Comparison of ENCODE assay signal across 9 mouse cellular contexts in the genomic region with DNA sequence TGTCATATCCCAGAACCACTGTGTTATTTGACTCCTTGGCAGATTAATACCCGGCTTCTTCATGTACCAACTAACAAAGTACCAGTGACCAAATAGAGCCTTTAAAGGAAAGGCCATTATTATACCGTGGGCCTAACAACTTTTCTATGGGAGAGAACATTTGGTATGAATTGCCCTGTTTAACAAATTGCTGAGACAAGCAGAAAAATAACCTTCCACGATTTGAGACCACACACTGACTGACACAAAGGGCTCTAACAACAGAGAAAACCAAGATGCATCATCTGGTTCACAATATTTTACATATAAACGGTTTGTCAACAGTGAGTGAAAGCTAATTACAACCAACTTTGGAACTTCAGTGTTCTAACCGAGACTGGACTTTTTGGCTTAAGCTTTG. TPM values are rescaled to one million over a fixed set of nuclear protein-coding genes. Genes with fewer than 3 reads are reported as not detected.
A peak's percentile ranks its signal among the peaks of the same experiment; 100 is the strongest.
DNase-seq lines count a peak whose midpoint lies in the region; ATAC-seq and TF ChIP-seq lines count a peak whose summit lies in the region.
"Had no signal": no experiment of that assay in that cellular context is flagged by ENCODE, and none has a peak within 500 bp of the region (broad histone marks: within the 10 kb centered on the region; RNA-seq: fewer than 3 reads in every experiment).

No protein-coding gene starts in this region.

- intact Hi-C loops in heart, adult 2 months (cut with DNase I) = loop anchor here (2.0 to 5.0 kb wide), 2 partner anchors 29 to 69 kb away; a partner anchor contains a TSS

- no peak for TF ChIP-seq EP300 in heart, adult 2 months (IDR thresholded peaks at IDR 0.05; ENCODE audit: insufficient read depth, low read depth, low read length)

- peak overlapping the region; percentile 92; the same call in 1 of the 2 replicates for H3K27ac ChIP-seq in heart, adult 2 months
- peak overlapping the region; percentile 95; the same call in 1 of the 2 replicates for H3K27ac ChIP-seq in forebrain, embryonic 10.5 days
- no peak overlapping the region for H3K27ac ChIP-seq in liver, embryonic 13.5 days

- TF ChIP-seq CTCF in heart, adult 2 months (IDR thresholded peaks at IDR 0.05) = no peak
- TF ChIP-seq CTCF in C2C12 (IDR thresholded peaks at IDR 0.05; ENCODE audit: control insufficient read depth, insufficient read depth, insufficient read length) = no peak

- H3ac ChIP-seq in C2C12 (ENCODE audit: control insufficient read depth, insufficient read length, low read depth) = no peak overlapping the region

- H3K79me3 ChIP-seq in C2C12 (ENCODE audit: low read depth) = peaks cover 20% of the 10 kb centered on the region

- H3K9me3 ChIP-seq in forebrain, embryonic 10.5 days = no peaks in the 10 kb centered on the region
- H3K9me3 ChIP-seq in liver, embryonic 13.5 days (replicated peaks) = no peaks in the 10 kb centered on the region

- peaks cover 4% of the 10 kb centered on the region for H3K36me3 ChIP-seq in heart, adult 2 months (ENCODE audit: control insufficient read depth, insufficient read depth, low read length)
- H3K36me3 ChIP-seq in C2C12 (ENCODE audit: control insufficient read depth, insufficient read depth) = peaks cover 3% of the 10 kb centered on the region
- H3K36me3 ChIP-seq in forebrain, embryonic 10.5 days (replicated peaks) = peaks cover 16% of the 10 kb centered on the region
- H3K36me3 ChIP-seq in liver, embryonic 13.5 days = peaks cover 6% of the 10 kb centered on the region; the same call in 1 of the 2 replicates

- 14% methylated on average over 5 of the region's 5 CpGs for WGBS in heart, adult 2 months
- 34% methylated on average over 5 of the region's 5 CpGs for WGBS in forebrain, embryonic 10.5 days
- WGBS in liver, embryonic 13.5 days (ENCODE audit: insufficient replicate concordance) = 26% methylated on average over 5 of the region's 5 CpGs

- peaks cover 3% of the 10 kb centered on the region for H3K4me1 ChIP-seq in heart, adult 2 months (ENCODE audit: control insufficient read depth, insufficient read depth, low read length)
- peaks cover 21% of the 10 kb centered on the region for H3K4me1 ChIP-seq in forebrain, embryonic 10.5 days
- peaks cover 34% of the 10 kb centered on the region for H3K4me1 ChIP-seq in liver, embryonic 13.5 days (replicated peaks)

- H3K9ac ChIP-seq in heart, adult 2 months (ENCODE audit: low read depth, low read length) = peak overlapping the region; percentile 92; the same call in 1 of the 2 replicates
- H3K9ac ChIP-seq in liver, embryonic 13.5 days = peak overlapping the region; percentile 95

- no peak for TF ChIP-seq POLR2A in heart, adult 2 months (IDR thresholded peaks at IDR 0.05; ENCODE audit: insufficient read depth, low read depth, low read length)

- H3K4me2 ChIP-seq in liver, embryonic 13.5 days = peak overlapping the region; percentile 92

- DNase-seq in heart, adult 2 months = no peak
- no peak for DNase-seq in heart, postnatal 4 days
- no peak for DNase-seq in forebrain, embryonic 10.5 days (ENCODE audit: extremely low spot score, low spot score)
- no peak for DNase-seq in liver, embryonic 13.5 days
- no peak for DNase-seq in thymus, postnatal 0 days (ENCODE audit: low spot score)
- DNase-seq in cerebellum, postnatal 10 days = no peak
- no peak for DNase-seq in adrenal gland, postnatal 10 days
- DNase-seq: kidney, postnatal 10 days had no signal

- no peak for ATAC-seq in liver, embryonic 13.5 days (ENCODE audit: low read depth)

- no peaks in the 10 kb centered on the region for H3K27me3 ChIP-seq in heart, adult 2 months (ENCODE audit: control insufficient read depth, insufficient read depth, low read length)
- no peaks in the 10 kb centered on the region for H3K27me3 ChIP-seq in C2C12 (ENCODE audit: control insufficient read depth, insufficient read depth, insufficient read length)
- H3K27me3 ChIP-seq in forebrain, embryonic 10.5 days (ENCODE audit: poor library complexity, severe bottlenecking) = no peaks in the 10 kb centered on the region
- no peaks in the 10 kb centered on the region for H3K27me3 ChIP-seq in liver, embryonic 13.5 days

- peak overlapping the region; percentile 95 for H3K4me3 ChIP-seq in heart, adult 2 months
- H3K4me3 ChIP-seq in C2C12 (ENCODE audit: insufficient read depth, poor library complexity, severe bottlenecking) = peak overlapping the region; percentile 68
- peak overlapping the region; percentile 98 for H3K4me3 ChIP-seq in forebrain, embryonic 10.5 days
- peak overlapping the region; percentile 95 for H3K4me3 ChIP-seq in liver, embryonic 13.5 days (replicated peaks)

- peaks cover 1% of the 10 kb centered on the region; the same call in 1 of the 2 replicates for H3K79me2 ChIP-seq in heart, adult 2 months (replicated peaks; ENCODE audit: control insufficient read depth, insufficient read depth, low read length)
- peaks cover 40% of the 10 kb centered on the region for H3K79me2 ChIP-seq in C2C12 (ENCODE audit: control insufficient read depth, insufficient read depth)

TF ChIP-seq in C2C12, 6 proteins besides CTCF, POLR2A, EP300 and RAD21:
- no peak for TF ChIP-seq FOSL1 (IDR thresholded peaks at IDR 0.05; ENCODE audit: insufficient read depth, low read length, poor library complexity, severe bottlenecking)
- no peak for TF ChIP-seq USF1 (IDR thresholded peaks at IDR 0.05; ENCODE audit: low read depth)

RNA-seq across cellular contexts. Expression of a gene that starts 1.0 kb away (rescaled TPM):
- total RNA-seq in heart, adult 2 months (2021) = 10 to 100 TPM; 70.4 to 78.5 TPM
- 52.6 and 115 TPM in 2 replicates for polyA plus RNA-seq in heart, adult 2 months (2012; rRNA removed)
- 10 to 100 TPM; 94.2 to 97.9 TPM for total RNA-seq in heart, postnatal 4 days (2021)
- 50.7 TPM for polyA plus RNA-seq in C2C12 (2012; fragmentation: generic; extraction: Trizol)
- polyA plus RNA-seq in forebrain, embryonic 10.5 days (2016; fragmentation: Nextera tagmentation; extraction: Ambion mirVana) = 101 and 106 TPM in 2 replicates
- polyA plus RNA-seq in liver, embryonic 13.5 days (2015; fragmentation: Nextera tagmentation; extraction: Ambion mirVana) = 32.0 and 38.2 TPM in 2 replicates
- polyA plus RNA-seq in thymus, postnatal 0 days (2015; fragmentation: Nextera tagmentation; extraction: Ambion mirVana) = 40.8 and 41.6 TPM in 2 replicates
- 100 to 1,000 TPM; 153 to 177 TPM for total RNA-seq in adrenal gland, postnatal 10 days (2021)

RNA-seq across cellular contexts. Expression of a gene that starts 25.4 kb away (rescaled TPM):
- total RNA-seq in heart, adult 2 months (2021) = 1 to 10 TPM; 1.7 to 1.8 TPM
- polyA plus RNA-seq in heart, adult 2 months (2012; rRNA removed) = 0.88 and 2.0 TPM in 2 replicates
- total RNA-seq in heart, postnatal 4 days (2021) = 1 to 10 TPM in 1 of 2 experiments, under 1 TPM in 1; 0.91 to 1.4 TPM
- polyA plus RNA-seq in C2C12 (2012; fragmentation: generic; extraction: Trizol) = 0.32 TPM
- 184 and 186 TPM in 2 replicates for polyA plus RNA-seq in forebrain, embryonic 10.5 days (2016; fragmentation: Nextera tagmentation; extraction: Ambion mirVana)
- polyA plus RNA-seq in liver, embryonic 13.5 days (2015; fragmentation: Nextera tagmentation; extraction: Ambion mirVana) = 0.80 and 1.1 TPM in 2 replicates
- 1.1 and 1.5 TPM in 2 replicates for polyA plus RNA-seq in thymus, postnatal 0 days (2015; fragmentation: Nextera tagmentation; extraction: Ambion mirVana)
- 1 to 10 TPM; 7.6 to 9.3 TPM for total RNA-seq in adrenal gland, postnatal 10 days (2021)

RNA-seq across cellular contexts. Expression of a gene that starts 28.7 kb away (rescaled TPM):
- 10 to 100 TPM; 59.6 to 71.0 TPM for total RNA-seq in heart, adult 2 months (2021)
- polyA plus RNA-seq in heart, adult 2 months (2012; rRNA removed) = 77.4 and 183 TPM in 2 replicates
- total RNA-seq in heart, postnatal 4 days (2021) = 100 to 1,000 TPM; 122 to 131 TPM
- 287 TPM for polyA plus RNA-seq in C2C12 (2012; fragmentation: generic; extraction: Trizol)
- 158 and 173 TPM in 2 replicates for polyA plus RNA-seq in forebrain, embryonic 10.5 days (2016; fragmentation: Nextera tagmentation; extraction: Ambion mirVana)
- 181 and 214 TPM in 2 replicates for polyA plus RNA-seq in liver, embryonic 13.5 days (2015; fragmentation: Nextera tagmentation; extraction: Ambion mirVana)
- polyA plus RNA-seq in thymus, postnatal 0 days (2015; fragmentation: Nextera tagmentation; extraction: Ambion mirVana) = 155 and 166 TPM in 2 replicates
- 100 to 1,000 TPM; 222 to 235 TPM for total RNA-seq in adrenal gland, postnatal 10 days (2021)

Comparison
In these comparisons a context has a peak if more than half of its experiments do, and no peak if none do; other contexts are left out.
1. RNA of a gene that starts 25.4 kb away (polyA plus RNA-seq): 184 to 186 TPM in forebrain, embryonic 10.5 days; 1.1 to 1.5 TPM in thymus, postnatal 0 days, 0.80 to 1.1 TPM in liver, embryonic 13.5 days, 0.88 to 2.0 TPM in heart, adult 2 months and 0.32 TPM in C2C12 (single experiment); every median in the first group is over 10 times any median in the second.
2. Peak in every context shown above with its lines, with median percentiles within 50 percentile points of each other: H3K4me3 ChIP-seq.